8 mouse cellular contexts compared by ENCODE assay signal in genomic region chr2:154916547-154916946, GRCm38 (mm10). TPM values are rescaled to one million over a fixed set of nuclear protein-coding genes. Genes with fewer than 3 reads are reported as not detected.
DNase-seq lines count a peak whose midpoint lies in the region; ATAC-seq and TF ChIP-seq lines count a peak whose summit lies in the region.

No protein-coding gene starts in this region.

- H3K9me3 ChIP-seq in hindbrain, embryonic 10.5 days = no peaks in the 10 kb centered on the region
- H3K9me3 ChIP-seq in hindbrain, embryonic 14.5 days (ENCODE audit: control insufficient read depth, low read length) = no peaks in the 10 kb centered on the region

- 12% methylated on average over 2 of the region's 2 CpGs for whole genome bisulfite sequencing in hindbrain, embryonic 10.5 days
- WGBS in hindbrain, embryonic 14.5 days = 8% methylated on average over 2 of the region's 2 CpGs

- no peak overlapping the region for H3K4me3 ChIP-seq in hindbrain, embryonic 10.5 days
- H3K4me3 ChIP-seq in hindbrain, embryonic 14.5 days (replicated peaks; ENCODE audit: low read length) = no peak overlapping the region
- no peak overlapping the region for H3K4me3 ChIP-seq in bone marrow macrophage, adult 2 months (ENCODE audit: insufficient read depth, low read length)

- DNase-seq in hindbrain, embryonic 10.5 days (ENCODE audit: low spot score) = peak; percentile 18
- DNase-seq in hindbrain, embryonic 14.5 days (ENCODE audit: low spot score) = no peak
- DNase-seq in CD4-positive helper T cell, adult 2 months (ENCODE audit: low read depth, low spot score) = peak; percentile 50
- peak; percentile 72 for DNase-seq in induced T-regulatory cell, adult 2 months (ENCODE audit: low read depth)
- DNase-seq in retina, embryonic 14.5 days (ENCODE audit: low spot score) = peak; percentile 69
- no peak for DNase-seq in cerebellum, postnatal 36 days
- DNase-seq in left cerebral cortex, adult 9 months (ENCODE audit: low spot score in 2 of 2) = no peak

- H3K36me3 ChIP-seq in hindbrain, embryonic 10.5 days = no peaks in the 10 kb centered on the region
- no peaks in the 10 kb centered on the region for H3K36me3 ChIP-seq in hindbrain, embryonic 14.5 days (replicated peaks; ENCODE audit: control insufficient read depth, insufficient read depth)

- H3K27ac ChIP-seq in hindbrain, embryonic 10.5 days = no peak overlapping the region
- no peak overlapping the region for H3K27ac ChIP-seq in hindbrain, embryonic 14.5 days
- no peak overlapping the region for H3K27ac ChIP-seq in bone marrow macrophage, adult 2 months (ENCODE audit: insufficient read depth, low read depth, low read length)

- TF ChIP-seq CTCF in bone marrow macrophage, adult 2 months (IDR thresholded peaks at IDR 0.05; ENCODE audit: low read depth, low read length) = peak; percentile 20; the same call in 1 of the 2 replicates

- no peaks in the 10 kb centered on the region for H3K27me3 ChIP-seq in hindbrain, embryonic 10.5 days (ENCODE audit: insufficient read depth, poor library complexity, severe bottlenecking)
- H3K27me3 ChIP-seq in hindbrain, embryonic 14.5 days (ENCODE audit: control insufficient read depth, insufficient read depth, low read length) = no peaks in the 10 kb centered on the region

- no peak for TF ChIP-seq POLR2A in bone marrow macrophage, adult 2 months (IDR thresholded peaks at IDR 0.05; ENCODE audit: borderline replicate concordance, low read depth, low read length)

- no peak overlapping the region for H3K4me2 ChIP-seq in hindbrain, embryonic 14.5 days (replicated peaks)

- ATAC-seq in hindbrain, embryonic 14.5 days (ENCODE audit: low FRiP score) = no peak

- H3K4me1 ChIP-seq in hindbrain, embryonic 10.5 days (replicated peaks) = peaks cover 3% of the 10 kb centered on the region; the same call in 1 of the 2 replicates
- no peaks in the 10 kb centered on the region for H3K4me1 ChIP-seq in hindbrain, embryonic 14.5 days (replicated peaks; ENCODE audit: control insufficient read depth, insufficient read depth, low read length)
- no peaks in the 10 kb centered on the region for H3K4me1 ChIP-seq in bone marrow macrophage, adult 2 months (ENCODE audit: control insufficient read depth, insufficient read depth, low read length)

- no peak overlapping the region for H3K9ac ChIP-seq in hindbrain, embryonic 14.5 days

RNA-seq across cellular contexts. Expression of gene Eif2s2, which starts 23.8 kb away (rescaled TPM):
- 74.1 and 109 TPM in 2 replicates for polyA plus RNA-seq in hindbrain, embryonic 10.5 days (2016; fragmentation: Nextera tagmentation; extraction: Ambion mirVana)
- 72.7 and 74.2 TPM in 2 replicates for polyA plus RNA-seq in hindbrain, embryonic 14.5 days (2014; fragmentation: Nextera tagmentation; extraction: Ambion mirVana)
- polyA plus RNA-seq in bone marrow macrophage, adult 2 months (2012; ENCODE audit: insufficient read depth, insufficient read length, missing spikeins) = 53.3 and 55.4 TPM in 2 replicates

Comparison
In these comparisons a context has a peak if more than half of its experiments do, and no peak if none do; other contexts are left out.
1. DNase-seq: peak in hindbrain, embryonic 10.5 days (single experiment), CD4-positive helper T cell, adult 2 months (single experiment), induced T-regulatory cell, adult 2 months (single experiment) and retina, embryonic 14.5 days (single experiment); none in hindbrain, embryonic 14.5 days (single experiment), cerebellum, postnatal 36 days (0 of 2) and left cerebral cortex, adult 9 months (0 of 2).